Mouse (Mus musculus) MEL (cell line): ENCODE results near the gene Gm49450.

Experiments
- CTCF ChIP-seq, 3 experiments: IDR thresholded peaks in 2 of 3; conservative IDR thresholded peaks in 1 of 3; 2 replicates each; pipeline ENCODE4 v1.5.1; 2011 to 2012; ENCODE audit warnings: low read length in 3 of 3, low read depth in 2 of 3, mild to moderate bottlenecking in 2 of 3, improper control_type of control experiment in 1 of 3, inconsistent platforms in 1 of 3, mixed read lengths in 1 of 3, moderate library complexity in 1 of 3; ENCODE audit not compliant: control insufficient read depth in 1 of 3, insufficient read depth in 1 of 3, poor library complexity in 1 of 3, severe bottlenecking in 1 of 3
- EP300 ChIP-seq, 2 experiments: IDR thresholded peaks; 2 replicates each; pipeline ENCODE4 v1.6.1; 2011; ENCODE audit warnings: improper control_type of control experiment in 2 of 2, low read length in 2 of 2, low read depth in 1 of 2, mild to moderate bottlenecking in 1 of 2
- GATA1 ChIP-seq: IDR thresholded peaks from 2 replicates; pipeline ENCODE4 v1.6.1; 2011; ENCODE audit warnings: low read depth, low read length, improper control_type of control experiment
- JUND ChIP-seq: IDR thresholded peaks from 2 replicates; pipeline ENCODE4 v1.6.1; 2011; ENCODE audit warnings: low read depth, mild to moderate bottlenecking, improper control_type of control experiment, low read length
- MEF2A ChIP-seq: IDR thresholded peaks from 2 replicates; pipeline ENCODE4 v1.6.1; 2014; ENCODE audit warnings: low read depth, mild to moderate bottlenecking, inconsistent platforms, low read length, improper control_type of control experiment; ENCODE audit not compliant: poor library complexity, insufficient replicate concordance, severe bottlenecking; ENCODE audit errors: extremely low read depth
- MXI1 ChIP-seq: IDR thresholded peaks from 2 replicates; pipeline ENCODE4 v1.6.1; 2011; ENCODE audit warnings: mild to moderate bottlenecking, low read depth, low read length, improper control_type of control experiment
- POLR2A ChIP-seq, 2 experiments: IDR thresholded peaks; 2 replicates each; pipeline ENCODE4 v1.6.1; 2011 to 2012; ENCODE audit warnings: low read length in 2 of 2, mild to moderate bottlenecking in 2 of 2, control low read depth in 1 of 2, improper control_type of control experiment in 1 of 2, low read depth in 1 of 2, moderate library complexity in 1 of 2; ENCODE audit not compliant: control insufficient read depth in 1 of 2, insufficient read depth in 1 of 2, poor library complexity in 1 of 2

DNA sequence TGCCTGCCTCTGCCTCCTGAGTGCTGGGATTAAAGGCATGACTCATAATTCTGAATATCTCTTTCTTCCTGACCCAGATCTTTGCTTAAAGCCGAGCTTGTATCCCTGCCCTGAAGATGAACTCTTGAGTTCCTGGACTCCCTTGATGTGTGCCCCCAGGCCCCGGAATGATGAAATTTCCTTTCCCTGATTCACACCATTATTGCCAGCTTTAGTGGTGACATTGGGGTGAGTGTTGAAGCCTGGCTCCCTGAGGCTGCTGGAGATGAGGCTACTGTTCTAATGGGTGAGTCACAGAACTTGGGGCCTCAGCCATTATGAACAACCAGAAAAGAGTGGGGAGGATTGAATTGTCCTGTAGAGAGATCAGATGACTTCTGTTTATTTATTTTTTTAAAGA lies 11.8 kb downstream of the Gm49450 start:
- TF ChIP-seq JUND = no peak
- no peak for TF ChIP-seq GATA1
- TF ChIP-seq POLR2A (IDR thresholded peaks at IDR 0.05; ENCODE audit: control insufficient read depth in 1 of 2, insufficient read depth in 1 of 2, low read depth in 1 of 2, low read length in 2 of 2, poor library complexity in 1 of 2) = no peak
- no peak for TF ChIP-seq CTCF (IDR thresholded peaks at IDR 0.05 in 2 of 3, conservative IDR thresholded peaks at IDR 0.05 in 1 of 3; ENCODE audit: control insufficient read depth in 1 of 3, insufficient read depth in 1 of 3, low read depth in 2 of 3, low read length in 3 of 3, poor library complexity in 1 of 3, severe bottlenecking in 1 of 3)
- TF ChIP-seq MEF2A = no peak
- TF ChIP-seq EP300 (IDR thresholded peaks at IDR 0.05; ENCODE audit: low read depth in 1 of 2, low read length in 2 of 2) = no peak
- no peak for TF ChIP-seq MXI1
